Mouse (Mus musculus) heart, embryonic 13.5 days (tissue): ENCODE data around the gene Gm13277. TPM values are rescaled to one million over a fixed set of nuclear protein-coding genes. Genes with fewer than 3 reads are reported as not detected.
"Not testable (repeated sequence)": the region's sequence is repeated elsewhere in the genome, so short reads cannot be mapped to it uniquely, and the experiment has no call there.

Experiments used
- ATAC-seq: fragments of 200-750 bp; cut with Nextera tagmentation; 2 replicates; pipeline ENCODE4 v1.8.0; 2017; ENCODE audit warnings: moderate TSS enrichment; ENCODE audit not compliant: insufficient number of reproducible peaks, low FRiP score, low TSS enrichment; ENCODE audit errors: extremely low read depth
- H3K27ac ChIP-seq: fragments of 300-500 bp; sonication (generic); replicated peaks from 2 replicates; pipeline ENCODE4 v1.5.1; 2015; ENCODE audit warnings: moderate library complexity, mild to moderate bottlenecking, inconsistent platforms
- H3K27me3 ChIP-seq: fragments of 300-500 bp; sonication (generic); replicated peaks from 2 replicates; pipeline ENCODE4 v1.6.1; 2015; ENCODE audit warnings: mild to moderate bottlenecking, inconsistent platforms
- H3K36me3 ChIP-seq: fragments of 300-500 bp; sonication (generic); 2 replicates; pipeline ENCODE4 v1.6.1; 2015; ENCODE audit warnings: mild to moderate bottlenecking, inconsistent platforms
- H3K4me1 ChIP-seq: fragments of 300-500 bp; sonication (generic); 2 replicates; pipeline ENCODE4 v1.6.1; 2015; ENCODE audit warnings: inconsistent platforms
- H3K4me2 ChIP-seq: fragments of 300-500 bp; sonication (generic); 2 replicates; pipeline ENCODE4 v1.6.1; 2015; ENCODE audit warnings: inconsistent platforms, mild to moderate bottlenecking, moderate library complexity
- H3K4me3 ChIP-seq: fragments of 300-500 bp; sonication (generic); 2 replicates; pipeline ENCODE4 v1.5.1; 2015; ENCODE audit warnings: moderate library complexity, mild to moderate bottlenecking, inconsistent platforms
- H3K9ac ChIP-seq: fragments of 300-500 bp; sonication (generic); 2 replicates; pipeline ENCODE4 v1.6.1; 2015; ENCODE audit warnings: inconsistent platforms, mild to moderate bottlenecking, moderate library complexity
- H3K9me3 ChIP-seq: fragments of 300-500 bp; sonication (generic); 2 replicates; pipeline ENCODE4 v1.6.1; 2016; ENCODE audit warnings: inconsistent platforms
- WGBS: fragments of 180-500 bp; shearing (Covaris S2); methylation state at CpG from one replicate; pipeline ENCODE4 v1.1.7; 2015; ENCODE audit warnings: mixed read lengths; 5-methylcytosine and 5-hydroxymethylcytosine counted together
- polyA plus RNA-seq: library from polyadenylated mRNA; unstranded; fragments of >200 nt; fragmentation: Nextera tagmentation; extraction: Ambion mirVana; gene quantifications from 2 replicates; pipeline ENCODE4 v1.2.1, GENCODE M21; 2015

Gene Gm13277
- polyA plus RNA-seq, 1 experiment from 2014 or later = not detected

GRCm38 (mm10) chr4:88793936-88794675, 5.7 kb downstream of the Gm13277 start, which contains the start of gene Gm13275:
Gene Gm13275, plus strand, starts transcription at chr4:88794487.
- H3K27me3 ChIP-seq, H3K27ac ChIP-seq, H3K9me3 ChIP-seq, H3K36me3 ChIP-seq, H3K9ac ChIP-seq, ATAC-seq, H3K4me3 ChIP-seq, H3K4me1 ChIP-seq, H3K4me2 ChIP-seq: not testable (repeated sequence)
- WGBS = 2% methylated on average over 13 of the region's 52 CpGs

GRCm38 (mm10) chr4:88797097-88797496, 8.7 kb downstream of the Gm13277 start, which contains the start of gene Gm13279:
Gene Gm13279, plus strand, starts transcription at chr4:88797397.
- not testable (repeated sequence) for ATAC-seq, H3K4me1 ChIP-seq

DNA sequence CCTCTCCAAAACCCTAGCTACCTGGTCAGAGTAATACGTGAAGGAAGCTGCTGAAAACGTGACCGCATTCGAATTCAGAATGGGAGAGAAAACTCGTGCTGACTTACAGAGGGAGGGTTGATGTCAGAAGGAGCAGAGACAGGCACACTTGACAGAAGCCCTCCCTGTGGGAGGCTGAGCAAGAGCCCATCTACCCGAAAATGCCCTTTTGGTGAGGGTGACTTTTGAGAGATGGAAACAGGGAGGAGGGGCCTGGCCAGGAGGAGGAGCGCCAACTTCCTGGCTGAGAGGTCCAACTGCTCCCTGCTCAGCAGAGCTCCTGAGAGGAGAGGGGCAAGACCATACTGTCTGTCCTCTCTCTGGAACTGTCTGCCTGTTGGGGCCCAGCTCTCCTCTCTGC, 10.9 kb downstream of the Gm13277 start, which contains the start of gene Gm13285:
Gene Gm13285 (plus strand): TSS at position 301 of the 400 bp plus-strand sequence.
- WGBS = 19% methylated on average over 5 of the region's 7 CpGs
- H3K4me1 ChIP-seq, H3K4me3 ChIP-seq, H3K36me3 ChIP-seq, H3K9me3 ChIP-seq, H3K27me3 ChIP-seq, H3K9ac ChIP-seq, ATAC-seq, H3K4me2 ChIP-seq, H3K27ac ChIP-seq: not testable (repeated sequence)

More at GRCm38 (mm10) chr4:88797097-88797496, 8.7 kb downstream of the Gm13277 start, which contains the start of gene Gm13279:
- H3K36me3 ChIP-seq, H3K27ac ChIP-seq, H3K4me3 ChIP-seq, H3K4me2 ChIP-seq, H3K9ac ChIP-seq, H3K27me3 ChIP-seq, H3K9me3 ChIP-seq: not testable (repeated sequence)
- WGBS = no CpG with 5 or more reads among the region's 28 CpGs

GRCm38 (mm10) chr4:88802954-88803353, 14.5 kb downstream of the Gm13277 start, which contains the start of gene Gm13287:
Gene Gm13287, plus strand, starts transcription at chr4:88803254.
- not testable (repeated sequence) for H3K4me1 ChIP-seq, H3K4me3 ChIP-seq, H3K36me3 ChIP-seq, H3K9ac ChIP-seq, ATAC-seq, H3K27ac ChIP-seq, H3K9me3 ChIP-seq
- no CpG with 5 or more reads among the region's 29 CpGs for WGBS
- H3K27me3 ChIP-seq = peaks cover 10% of the 10 kb centered on the region
- peak within 1 kb of the TSS; percentile 49 for H3K4me2 ChIP-seq

- H3K27ac ChIP-seq, H3K36me3 ChIP-seq, H3K9me3 ChIP-seq, H3K9ac ChIP-seq, H3K4me1 ChIP-seq, ATAC-seq: not testable (repeated sequence)
- Histone ChIP-seq H3K27me3 (peaks cover 15% of the 10 kb centered on the region), H3K4me3 (peak within 1 kb of the TSS; percentile 30), H3K4me2 (0 out of 2 replicates have a peak within 1 kb of the TSS, but pooled peaks have one; percentile 36)
- no CpG with 5 or more reads among the region's 8 CpGs for WGBS
Observed at GRCm38 (mm10) chr4:88805231-88805630, 16.8 kb downstream of the Gm13277 start, which contains the start of gene Gm13288. Gene Gm13288, plus strand, starts transcription at chr4:88805531.

GRCm38 (mm10) chr4:88805761-88806160, 17.3 kb downstream of the Gm13277 start:
- H3K4me1 ChIP-seq, H3K36me3 ChIP-seq, H3K9me3 ChIP-seq, ATAC-seq, H3K9ac ChIP-seq, H3K27ac ChIP-seq: not testable (repeated sequence)
- 0% methylated on average over 14 of the region's 34 CpGs for WGBS
- H3K4me2 ChIP-seq = 0 out of 2 replicates have a peak overlapping the region, but pooled peaks have one; percentile 36
- peak overlapping the region; percentile 30 for H3K4me3 ChIP-seq
- peaks cover 15% of the 10 kb centered on the region for H3K27me3 ChIP-seq

DNA sequence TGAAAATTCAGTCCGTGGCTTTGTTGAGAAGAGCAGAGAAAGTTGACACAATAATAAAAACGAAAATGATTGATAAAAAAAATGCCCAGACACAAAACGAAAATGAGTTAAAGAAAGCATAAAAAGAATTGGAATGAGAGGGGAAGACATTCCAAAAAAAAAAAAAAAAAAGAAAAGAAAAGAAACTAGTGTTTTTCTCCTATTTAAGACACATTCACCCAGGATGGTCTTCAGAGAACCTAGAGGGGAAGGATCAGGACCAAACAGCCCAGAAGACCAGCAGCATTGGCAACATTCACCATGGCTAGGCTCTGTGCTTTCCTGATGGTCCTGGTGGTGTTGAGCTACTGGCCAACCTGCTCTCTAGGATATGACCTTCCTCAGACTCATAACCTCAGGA, 27.5 kb downstream of the Gm13277 start, which contains the start of gene Ifna7:
Gene Ifna7 (plus strand): TSS at position 301 of the 400 bp plus-strand sequence.
- H3K4me3 ChIP-seq = no peak within 1 kb of the TSS
- WGBS = 46% methylated on average over 3 of the region's 3 CpGs
- H3K9me3 ChIP-seq = no peaks in the 10 kb centered on the region
- no peaks in the 10 kb centered on the region for H3K36me3 ChIP-seq
- no peak for ATAC-seq
- no peak within 1 kb of the TSS for H3K9ac ChIP-seq
- no peak within 1 kb of the TSS for H3K27ac ChIP-seq
- H3K4me2 ChIP-seq = no peak within 1 kb of the TSS
- no peaks in the 10 kb centered on the region for H3K4me1 ChIP-seq
- peaks cover 4% of the 10 kb centered on the region; the same call in 1 of the 2 replicates for H3K27me3 ChIP-seq

DNA sequence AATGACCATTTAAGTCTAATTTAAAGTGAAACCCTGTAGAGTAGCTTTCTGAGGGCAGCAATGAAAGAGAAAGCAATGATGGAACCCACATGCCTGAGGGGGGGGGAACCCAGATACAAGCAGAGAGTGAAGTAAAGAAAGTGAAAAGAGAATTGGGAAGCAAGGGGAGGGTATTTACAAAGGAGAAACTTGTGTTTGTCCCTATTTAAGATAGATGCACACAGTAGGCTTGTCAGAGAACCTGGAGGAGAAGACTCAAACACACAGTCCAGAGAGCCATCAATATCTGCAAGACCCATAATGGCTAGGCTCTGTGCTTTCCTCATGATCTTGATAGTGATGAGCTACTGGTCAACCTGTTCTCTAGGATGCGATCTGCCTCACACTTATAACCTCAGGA, 31.2 kb downstream of the Gm13277 start, which contains the start of gene Ifna11:
Gene Ifna11 (plus strand): TSS at position 301 of the 400 bp plus-strand sequence.
- Histone ChIP-seq H3K27ac (no peak within 1 kb of the TSS), H3K36me3 (no peaks in the 10 kb centered on the region), H3K27me3 (peaks cover 4% of the 10 kb centered on the region; the same call in 1 of the 2 replicates), H3K4me3 (no peak within 1 kb of the TSS), H3K4me2 (no peak within 1 kb of the TSS), H3K9ac (no peak within 1 kb of the TSS), H3K9me3 (no peaks in the 10 kb centered on the region), H3K4me1 (no peaks in the 10 kb centered on the region)
- no peak for ATAC-seq
- WGBS = 66% methylated on average over 1 of the region's 1 CpGs

- 23% methylated on average over 4 of the region's 4 CpGs for WGBS
- no peaks in the 10 kb centered on the region for H3K36me3 ChIP-seq
- no peaks in the 10 kb centered on the region for H3K9me3 ChIP-seq
- H3K27ac ChIP-seq = no peak overlapping the region
- no peak overlapping the region for H3K4me3 ChIP-seq
- H3K9ac ChIP-seq = no peak overlapping the region
- ATAC-seq = no peak
- H3K27me3 ChIP-seq = no peaks in the 10 kb centered on the region; the same call in 1 of the 2 replicates
- H3K4me1 ChIP-seq = no peaks in the 10 kb centered on the region
- H3K4me2 ChIP-seq = no peak overlapping the region
Observed at GRCm38 (mm10) chr4:88822995-88823394, 34.6 kb downstream of the Gm13277 start.

DNA sequence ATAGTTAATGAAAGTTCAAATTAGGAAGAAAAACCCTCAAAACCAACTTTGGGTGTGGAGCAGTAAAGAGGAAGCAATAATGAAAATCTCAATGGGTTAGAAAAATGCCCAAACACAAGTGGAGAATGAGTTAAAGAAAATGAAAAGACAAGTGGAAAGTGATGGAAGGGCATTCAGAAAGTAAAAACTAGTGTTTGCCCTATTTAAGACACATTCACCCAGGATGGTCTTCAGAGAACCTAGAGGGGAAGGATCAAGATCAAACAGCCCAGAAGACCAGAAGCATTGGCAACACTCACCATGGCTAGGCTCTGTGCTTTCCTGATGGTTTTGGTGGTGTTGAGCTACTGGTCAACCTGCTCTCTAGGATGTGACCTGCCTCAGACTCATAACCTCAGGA, 38.7 kb downstream of the Gm13277 start, which contains the start of gene Ifna6:
Gene Ifna6 (plus strand): TSS at position 301 of the 400 bp plus-strand sequence.
- H3K4me3 ChIP-seq, H3K27ac ChIP-seq, ATAC-seq: not testable (repeated sequence)

GRCm38 (mm10) chr4:88830523-88830922, 42.1 kb downstream of the Gm13277 start:
- Histone ChIP-seq H3K9ac (no peak overlapping the region), H3K4me1 (no peaks in the 10 kb centered on the region), H3K27me3 (0 out of 2 replicates have a peak, but pooled peaks cover 2% of the 10 kb centered on the region), H3K27ac (no peak overlapping the region), H3K4me3 (no peak overlapping the region), H3K4me2 (no peak overlapping the region), H3K36me3 (no peaks in the 10 kb centered on the region), H3K9me3 (no peaks in the 10 kb centered on the region)
- no peak for ATAC-seq
- 14% methylated on average over 4 of the region's 4 CpGs for WGBS

More for the DNA sequence above, 38.7 kb downstream of the Gm13277 start, which contains the start of gene Ifna6:
- not testable (repeated sequence) for H3K9me3 ChIP-seq, H3K9ac ChIP-seq, H3K4me1 ChIP-seq, H3K36me3 ChIP-seq, H3K27me3 ChIP-seq, H3K4me2 ChIP-seq
